Mouse (Mus musculus) urinary bladder, postnatal 4 days (tissue): ENCODE data around the gene Spata6.

Source experiments
- DNase-seq, 2 experiments: peaks; one replicate each; pipeline ENCODE4 v3.0.0; 2021 to 2022; ENCODE audit warnings: low spot score in 2 of 2

Spata6 gene

GRCm38 (mm10) chr4:111719776-111720661, at the start of gene Spata6:
Spata6 (plus strand) TSS chr4:111719984.
- peak; percentile 81 to 91 for DNase-seq

DNA sequence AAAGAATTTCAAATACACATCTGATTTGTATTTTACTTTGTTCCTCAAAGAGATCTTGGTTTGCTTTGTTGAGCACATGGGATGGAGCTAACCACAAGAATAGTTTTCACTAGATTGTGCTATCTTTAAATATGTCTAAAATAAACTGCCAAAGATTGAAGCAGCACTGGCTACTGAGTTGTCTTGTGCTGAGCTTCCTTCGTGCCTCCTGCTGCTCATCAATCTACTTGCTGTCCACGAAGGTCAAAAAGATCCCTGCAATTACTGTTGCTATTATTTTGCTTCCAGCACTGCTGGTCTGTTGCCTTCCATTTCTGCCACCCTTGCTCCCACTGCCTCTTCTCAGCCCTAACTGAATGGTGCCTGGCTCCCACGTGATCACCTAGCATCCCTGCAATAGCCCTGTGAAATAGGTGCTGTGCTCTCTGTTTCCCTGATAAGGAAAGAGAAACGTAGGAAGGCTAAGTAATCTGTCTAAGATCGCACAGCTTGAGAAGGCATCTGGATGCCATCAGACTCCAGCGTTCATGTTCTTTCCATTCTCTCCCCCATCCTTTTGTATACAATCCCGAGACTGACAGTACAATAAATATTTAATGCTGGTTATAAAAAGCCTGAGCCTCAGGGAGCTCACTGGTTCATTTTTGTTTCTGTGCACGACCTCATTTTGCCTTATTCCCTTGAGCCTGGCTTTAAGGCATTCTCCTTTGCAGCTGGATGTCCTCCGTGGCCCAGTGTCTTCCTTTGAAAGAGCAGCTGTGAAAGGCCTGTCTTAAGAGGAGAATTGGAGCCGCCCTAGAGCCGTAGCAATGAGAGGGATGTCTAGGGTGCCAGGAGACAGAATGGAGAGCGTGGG, 49.0 kb upstream of the Spata6 start:
- DNase-seq: no peak

GRCm38 (mm10) chr4:111671440-111671839, 48.3 kb upstream of the Spata6 start:
- DNase-seq: no peak

DNA sequence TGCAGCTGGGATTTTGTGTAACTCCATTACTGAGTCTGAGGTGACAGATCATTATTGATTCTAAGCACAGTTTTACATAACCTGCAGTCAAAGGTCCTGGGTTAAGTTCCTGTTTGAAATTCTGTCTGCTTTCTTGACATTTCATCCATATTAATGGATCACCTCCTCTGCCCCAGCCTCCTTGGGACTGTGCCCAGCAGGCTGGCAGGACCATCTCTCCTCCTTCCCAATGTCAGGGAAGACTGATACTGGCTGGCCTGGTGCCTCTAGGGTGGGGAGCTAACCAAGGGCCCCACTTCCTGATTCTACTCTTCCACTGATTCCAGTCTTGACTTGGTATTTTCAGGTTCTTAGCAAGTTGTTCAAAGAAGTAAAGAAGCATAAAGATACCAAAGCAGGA, 45.9 kb upstream of the Spata6 start:
- no peak for DNase-seq

- no peak for DNase-seq
Measured at GRCm38 (mm10) chr4:111681926-111682325, 37.9 kb upstream of the Spata6 start.

GRCm38 (mm10) chr4:111682793-111683192, 37.0 kb upstream of the Spata6 start:
- DNase-seq: no peak

DNA sequence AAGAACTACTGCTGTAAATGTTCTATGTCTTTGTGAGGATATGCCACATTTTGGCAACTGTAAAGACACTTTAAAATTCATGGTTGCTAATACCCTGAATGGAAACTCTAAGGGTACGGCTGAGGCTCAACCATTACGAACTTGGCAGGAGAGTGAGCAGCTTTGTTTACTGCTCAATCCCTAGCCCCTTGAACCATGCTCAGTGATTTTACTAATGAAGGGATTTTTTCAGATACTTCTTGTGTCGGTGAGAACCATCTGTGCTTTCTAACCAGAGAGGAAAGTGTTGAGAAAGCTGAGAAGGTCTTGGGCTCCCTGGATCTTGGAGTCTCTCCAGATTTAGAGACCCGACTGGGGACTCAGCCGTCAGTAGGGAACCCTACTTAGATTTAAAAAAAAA, 35.9 kb upstream of the Spata6 start:
- DNase-seq: no peak

DNA sequence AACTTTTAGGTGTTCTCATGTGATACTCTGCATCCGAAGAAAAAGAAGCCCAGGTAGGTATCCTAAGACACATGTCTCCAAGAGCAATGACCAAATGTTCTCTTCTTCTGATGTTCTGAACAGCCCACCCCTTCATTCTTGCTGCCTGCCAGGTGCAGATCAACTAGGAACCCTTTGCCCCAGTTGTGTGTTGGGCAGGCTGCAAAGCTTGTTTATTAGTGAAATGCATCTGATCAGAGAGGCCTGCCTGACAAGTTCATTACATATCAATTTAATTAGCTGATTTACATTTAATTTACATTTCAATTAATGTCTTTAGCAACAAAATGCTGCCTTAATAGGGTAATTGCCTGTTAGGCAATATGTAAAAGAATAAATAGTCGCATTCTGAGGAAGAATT, 33.8 kb upstream of the Spata6 start:
- DNase-seq: no peak

- peak in 1 of 2 experiments; percentile 29 for DNase-seq
Measured at GRCm38 (mm10) chr4:111686951-111687350, 32.8 kb upstream of the Spata6 start.

- peak; percentile 55 to 81 for DNase-seq
Measured at GRCm38 (mm10) chr4:111687613-111688012, 32.2 kb upstream of the Spata6 start.

GRCm38 (mm10) chr4:111691057-111691543, 28.7 kb upstream of the Spata6 start:
- no peak for DNase-seq

- no peak for DNase-seq
Measured at GRCm38 (mm10) chr4:111701381-111701780, 18.4 kb upstream of the Spata6 start.

DNA sequence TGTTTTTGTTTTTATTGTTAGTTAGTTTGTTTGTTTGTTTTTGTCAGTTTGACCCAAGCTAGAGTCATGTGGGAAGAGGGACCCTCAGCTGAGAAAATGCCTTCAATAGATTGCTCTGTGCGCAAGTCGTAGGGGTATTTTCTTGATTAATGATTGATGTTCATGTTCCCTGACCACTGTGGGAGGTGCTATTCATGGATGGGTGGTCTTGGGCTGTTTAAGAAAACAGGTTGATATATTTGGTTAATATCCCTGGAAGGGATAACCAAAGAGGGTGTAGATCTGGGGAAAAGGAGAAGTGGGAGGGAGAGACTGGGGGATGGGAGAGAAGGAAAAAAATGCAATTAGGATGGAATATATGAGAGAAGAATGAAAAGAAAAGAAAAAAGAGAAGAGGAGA, 15.7 kb upstream of the Spata6 start:
- DNase-seq: no peak

DNA sequence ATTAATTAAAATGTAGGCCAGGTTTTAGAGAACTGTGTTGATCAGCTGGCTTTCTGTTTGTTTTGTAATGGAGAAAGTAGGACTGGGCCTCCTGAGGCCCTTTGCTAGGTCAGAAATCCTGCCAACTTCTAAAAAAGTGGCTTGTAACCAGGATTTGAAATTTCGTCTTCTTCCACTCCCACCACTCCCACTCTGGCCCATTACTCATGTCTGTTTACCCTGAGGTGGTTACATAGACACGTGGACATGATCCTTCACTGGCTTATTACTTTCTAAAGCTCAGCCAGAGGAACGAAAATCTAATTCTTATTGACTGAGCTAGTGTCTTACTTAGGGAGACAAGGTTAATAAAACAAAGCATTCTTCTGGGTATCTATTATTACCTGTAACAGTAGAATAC, 14.8 kb upstream of the Spata6 start:
- DNase-seq: no peak

- no peak for DNase-seq
Measured at GRCm38 (mm10) chr4:111719296-111719695, 488 bp upstream of the Spata6 start.

GRCm38 (mm10) chr4:111720662-111721003, 849 bp downstream of the Spata6 start:
- no peak for DNase-seq

DNA sequence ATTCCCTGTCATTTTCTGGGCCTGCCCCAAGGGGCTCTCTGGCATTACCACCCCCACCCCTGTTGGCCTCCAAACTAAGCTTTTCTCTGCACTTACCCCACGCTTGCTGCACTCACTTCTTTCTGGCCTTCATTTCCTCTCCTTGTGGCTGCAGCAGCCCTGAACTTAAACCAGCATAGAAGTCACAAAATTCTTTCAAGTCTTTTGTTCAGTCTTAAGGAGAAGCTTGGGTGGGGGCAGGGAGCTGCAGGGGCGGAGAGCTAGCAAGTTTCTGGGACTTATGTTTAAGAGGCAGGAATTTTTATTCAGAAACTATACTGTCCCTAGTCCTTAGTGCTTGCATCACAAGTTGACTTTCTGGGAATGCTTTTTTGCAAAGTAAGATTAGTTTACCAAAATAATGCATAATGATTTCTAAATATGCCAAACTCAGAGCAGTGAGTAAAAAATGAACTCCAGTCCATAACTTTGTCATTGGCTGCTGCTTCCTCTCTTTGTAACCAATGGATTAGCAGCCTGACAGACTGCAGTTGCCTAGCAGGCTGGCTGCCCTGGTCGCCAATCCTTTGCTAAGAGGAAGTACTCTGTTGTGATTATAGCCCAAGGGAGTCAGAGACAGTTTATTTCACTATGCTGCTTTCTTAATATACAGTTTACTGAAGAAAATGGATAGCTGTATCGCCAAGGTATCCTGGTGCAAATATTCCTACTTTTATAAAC, 1.5 kb downstream of the Spata6 start:
- no peak for DNase-seq

DNA sequence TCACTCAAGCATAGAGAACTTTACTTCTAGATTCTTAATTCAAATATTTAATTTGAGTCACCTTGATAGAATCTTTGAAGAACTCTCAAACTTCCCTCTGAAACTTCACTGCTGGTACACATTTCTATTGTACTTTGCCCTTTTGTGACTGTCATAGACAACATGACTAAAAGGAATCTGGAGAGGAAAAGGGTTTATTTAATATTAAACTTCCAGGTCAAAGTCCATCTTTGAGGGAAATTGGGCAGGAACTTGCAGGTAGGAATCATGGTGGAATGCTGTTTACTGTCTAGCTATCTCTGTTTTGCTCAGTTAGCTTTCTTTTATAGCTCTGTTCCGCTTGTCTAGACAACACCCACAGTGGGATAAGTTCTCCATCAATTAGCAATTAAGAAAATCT, 17.8 kb downstream of the Spata6 start:
- DNase-seq: no peak

GRCm38 (mm10) chr4:111780533-111780932, 60.7 kb downstream of the Spata6 start:
- DNase-seq: no peak

GRCm38 (mm10) chr4:111799892-111800291, 80.1 kb downstream of the Spata6 start:
- DNase-seq: no peak

DNA sequence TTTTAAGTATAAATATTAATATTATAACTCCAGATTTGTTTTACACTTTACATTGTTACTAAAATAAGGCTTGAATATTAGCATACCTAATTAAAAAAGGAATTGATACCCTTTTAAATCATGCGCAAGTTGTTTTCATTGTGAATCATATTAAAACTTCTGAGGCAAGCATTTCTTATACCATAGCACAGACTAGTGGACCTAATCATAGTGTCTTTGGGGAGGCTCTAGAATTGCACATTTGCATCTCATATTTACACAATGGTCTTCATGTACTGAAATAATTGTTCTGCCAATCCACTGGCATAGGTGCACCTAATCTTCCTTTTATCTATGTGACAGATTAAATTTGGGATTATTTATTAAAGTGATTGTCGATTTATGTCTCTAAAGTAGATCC, 83.4 kb downstream of the Spata6 start:
- no peak for DNase-seq

DNA sequence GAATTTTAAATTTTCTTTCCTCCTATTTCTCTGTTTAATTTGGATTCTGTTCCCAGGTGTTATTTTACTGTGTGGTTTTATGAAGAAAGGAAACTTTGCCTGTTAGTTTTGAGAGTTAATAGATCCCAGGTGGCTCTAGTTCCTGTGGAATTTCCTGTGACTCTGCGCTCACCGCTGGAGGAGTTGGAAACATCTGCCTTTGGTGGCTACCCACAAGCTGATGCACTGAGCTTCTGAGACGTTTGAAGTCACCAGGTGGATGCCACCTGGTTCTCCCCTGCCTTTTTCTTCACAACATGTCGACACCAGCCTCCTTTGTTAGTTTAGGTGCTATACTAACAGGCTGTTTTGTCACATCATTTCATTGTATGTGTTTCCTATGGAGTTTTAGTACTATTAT, 97.7 kb downstream of the Spata6 start:
- DNase-seq: no peak
